27 mouse cellular contexts compared by ENCODE assay signal in the genomic region with DNA sequence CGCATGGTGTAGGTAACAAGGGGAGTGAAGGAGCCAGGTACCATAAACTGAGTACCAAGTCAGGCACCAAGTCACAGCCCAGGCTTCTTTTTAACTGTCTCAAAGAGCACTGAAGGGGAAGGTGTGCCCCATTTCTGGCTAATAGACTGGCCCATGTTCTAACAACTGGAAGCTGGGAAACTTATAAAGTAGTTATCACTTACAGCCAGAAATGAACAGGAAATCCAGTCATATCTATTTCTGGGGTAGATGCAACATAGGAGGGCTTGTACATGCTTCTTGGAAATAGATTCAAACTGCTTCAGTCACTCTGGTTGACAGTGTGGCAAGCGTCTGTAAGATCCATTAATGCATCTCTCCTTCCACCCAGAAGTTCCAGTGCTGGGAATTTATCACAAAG.
DNase-seq lines count a peak whose midpoint lies in the region; ATAC-seq lines count a peak whose summit lies in the region.
"Had no signal": no experiment of that assay in that cellular context is flagged by ENCODE, and none has a peak within 500 bp of the region (broad histone marks: within the 10 kb centered on the region; RNA-seq: fewer than 3 reads in every experiment).

No protein-coding gene starts in this region.

- no peak for ATAC-seq in megakaryocyte, adult 5-6 weeks (ENCODE audit: poor library complexity, severe bottlenecking)
- peak; percentile 32 for ATAC-seq in megakaryocyte progenitor cell, adult 5-6 weeks (replicated peaks; ENCODE audit: poor library complexity)
- ATAC-seq: CD4-positive, CD25-positive, alpha-beta regulatory T cell, adult 4 months; forebrain, embryonic 15.5 days; hindbrain, embryonic 16.5 days; Patski had no signal

- no peaks in the 10 kb centered on the region for H3K27me3 ChIP-seq in megakaryocyte, embryonic 14.5 days (replicated peaks)
- H3K27me3 ChIP-seq: embryonic facial prominence, embryonic 13.5 days; forebrain, embryonic 15.5 days; heart, embryonic 12.5 days; heart, embryonic 15.5 days; hindbrain, embryonic 13.5 days; Patski had no signal

- peak; percentile 66 for DNase-seq in MEL-GATA-1-ER (ENCODE audit: extremely low read depth, low read depth)
- DNase-seq in ovary, postnatal 36 days (ENCODE audit: low spot score): no peak
- no peak for DNase-seq in left cerebral cortex, adult 18-20 months (ENCODE audit: low spot score in 2 of 2)
- DNase-seq: adrenal gland, postnatal 10 days; adrenal gland, postnatal 36 days; cerebellum, adult 18-20 months; cerebellum, adult 9-10 months; cerebellum, postnatal 25 days; gastrocnemius, postnatal 25 days; heart, adult 18-20 months; heart, postnatal 10 days; heart, postnatal 36 days had no signal

- H3K4me1 ChIP-seq in megakaryocyte, embryonic 14.5 days: peaks cover 79% of the 10 kb centered on the region
- H3K4me1 ChIP-seq: embryonic facial prominence, embryonic 10.5 days; embryonic facial prominence, embryonic 13.5 days; forebrain, embryonic 12.5 days; forebrain, embryonic 15.5 days; heart, embryonic 12.5 days; heart, embryonic 15.5 days; hindbrain, embryonic 10.5 days; hindbrain, embryonic 13.5 days had no signal

- H3K9me3 ChIP-seq in megakaryocyte, embryonic 14.5 days: no peaks in the 10 kb centered on the region
- H3K9me3 ChIP-seq: embryonic facial prominence, embryonic 10.5 days; embryonic facial prominence, embryonic 13.5 days; forebrain, embryonic 12.5 days; forebrain, embryonic 15.5 days; heart, embryonic 12.5 days; heart, embryonic 15.5 days; hindbrain, embryonic 10.5 days; hindbrain, embryonic 13.5 days had no signal

- no peaks in the 10 kb centered on the region for H3K36me3 ChIP-seq in megakaryocyte, embryonic 14.5 days (replicated peaks; ENCODE audit: low read length)
- H3K36me3 ChIP-seq: embryonic facial prominence, embryonic 10.5 days; embryonic facial prominence, embryonic 13.5 days; forebrain, embryonic 12.5 days; forebrain, embryonic 15.5 days; heart, embryonic 12.5 days; heart, embryonic 15.5 days; hindbrain, embryonic 10.5 days; hindbrain, embryonic 13.5 days had no signal

- H3K4me3 ChIP-seq in megakaryocyte, embryonic 14.5 days (replicated peaks): peak overlapping the region; percentile 4
- H3K4me3 ChIP-seq: embryonic facial prominence, embryonic 10.5 days; embryonic facial prominence, embryonic 13.5 days; erythroblast, embryonic 14.5 days; forebrain, embryonic 12.5 days; forebrain, embryonic 15.5 days; heart, embryonic 12.5 days; heart, embryonic 15.5 days; hindbrain, embryonic 10.5 days; hindbrain, embryonic 13.5 days had no signal
